Mouse (Mus musculus): ENCODE data around the gene 1810010D01Rik.

DNA sequence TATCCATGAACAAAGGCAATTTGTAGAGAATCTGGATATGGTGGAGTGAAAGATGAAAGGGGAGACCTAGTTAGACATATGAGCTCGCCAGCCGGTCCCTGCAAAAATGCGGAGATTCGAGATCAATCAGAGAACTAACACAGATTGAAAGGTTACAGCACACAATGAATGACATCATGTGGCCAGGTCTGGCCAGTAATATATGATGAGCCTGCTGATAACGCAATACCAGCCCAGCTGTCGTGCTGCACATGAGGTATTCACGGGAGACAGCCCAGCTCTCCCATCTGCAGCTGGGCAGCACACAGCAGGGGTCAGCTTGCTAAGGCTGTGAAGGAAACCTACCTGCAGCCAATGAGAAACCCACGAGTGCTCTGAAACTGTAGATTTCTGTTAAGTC, 18.6 kb downstream of the 1810010D01Rik start:
- no peak for TF ChIP-seq CTCF (IDR thresholded peaks at IDR 0.05)
- TF ChIP-seq EP300 (IDR thresholded peaks at IDR 0.05), result no peak
